Mouse (Mus musculus) midbrain, embryonic 11.5 days (tissue): ENCODE results near the gene Cbx5. TPM values are rescaled to one million over a fixed set of nuclear protein-coding genes. Genes with fewer than 3 reads are reported as not detected.
A peak's percentile ranks its signal among the peaks of the same experiment; 100 is the strongest.
"Not testable (repeated sequence)": the region's sequence is repeated elsewhere in the genome, so short reads cannot be mapped to it uniquely, and the experiment has no call there.

ENCODE experiments used
- ATAC-seq: fragments of 200-750 bp; cut with Nextera tagmentation; 2 replicates; pipeline ENCODE4 v1.8.0; 2017; ENCODE audit warnings: moderate TSS enrichment, moderate library complexity; ENCODE audit not compliant: low FRiP score
- DNase-seq: peaks from one replicate; pipeline ENCODE4 v3.0.0; 2015; ENCODE audit warnings: low spot score; ENCODE audit errors: missing footprints
- H3K27ac ChIP-seq: fragments of 300-500 bp; sonication (generic); 2 replicates; pipeline ENCODE4 v1.5.1; 2014; ENCODE audit warnings: low read depth, low read length
- H3K27me3 ChIP-seq: fragments of 300-500 bp; sonication (generic); 2 replicates; pipeline ENCODE4 v1.6.1; 2014; ENCODE audit warnings: mild to moderate bottlenecking, low read length, moderate library complexity, mixed read lengths; ENCODE audit not compliant: control insufficient read depth, insufficient read depth
- H3K36me3 ChIP-seq: fragments of 300-500 bp; sonication (generic); 2 replicates; pipeline ENCODE4 v1.6.1; 2014; ENCODE audit warnings: mild to moderate bottlenecking, low read length, moderate library complexity, mixed read lengths; ENCODE audit not compliant: control insufficient read depth, insufficient read depth
- H3K4me1 ChIP-seq: fragments of 300-500 bp; sonication (generic); 2 replicates; pipeline ENCODE4 v1.6.1; 2014; ENCODE audit warnings: low read length; ENCODE audit not compliant: control insufficient read depth, insufficient read depth
- H3K4me2 ChIP-seq: fragments of 300-500 bp; sonication (generic); 2 replicates; pipeline ENCODE4 v1.6.1; 2014; ENCODE audit warnings: mild to moderate bottlenecking, moderate library complexity
- H3K4me3 ChIP-seq: fragments of 300-500 bp; sonication (generic); 2 replicates; pipeline ENCODE4 v1.5.1; 2014; ENCODE audit warnings: low read depth, low read length
- H3K9ac ChIP-seq: fragments of 300-500 bp; sonication (generic); 2 replicates; pipeline ENCODE4 v1.6.1; 2014; ENCODE audit warnings: low read length
- H3K9me3 ChIP-seq: fragments of 300-500 bp; sonication (generic); 2 replicates; pipeline ENCODE4 v1.6.1; 2016; ENCODE audit warnings: low read length; ENCODE audit not compliant: control insufficient read depth
- WGBS: fragments of 180-500 bp; shearing (Covaris S2); extraction: QIAGEN DNeasy Blood & Tissue Kit; methylation state at CpG from one replicate; pipeline ENCODE4 v1.1.7; 2014; 5-methylcytosine and 5-hydroxymethylcytosine counted together
- polyA plus RNA-seq: library from polyadenylated mRNA; unstranded; fragments of >200 nt; fragmentation: Nextera tagmentation; extraction: Ambion mirVana; gene quantifications from 2 replicates; pipeline ENCODE4 v1.2.1, GENCODE M21; 2014

The Cbx5 gene
- polyA plus RNA-seq, 1 experiment from 2014 or later, result 206 TPM

- WGBS, result 83% methylated on average over 1 of the region's 1 CpGs
- H3K4me3 ChIP-seq, result no peak overlapping the region
Observed at GRCm38 (mm10) chr15:103253352-103253751, 13.7 kb upstream of the Cbx5 start.

GRCm38 (mm10) chr15:103252660-103253059, 13.0 kb upstream of the Cbx5 start:
- Histone ChIP-seq H3K27ac (no peak overlapping the region), H3K36me3 (peaks cover 4% of the 10 kb centered on the region; the same call in 1 of the 2 replicates), H3K27me3 (no peaks in the 10 kb centered on the region), H3K9me3 (no peaks in the 10 kb centered on the region), H3K4me3 (no peak overlapping the region), H3K4me2 (no peak overlapping the region), H3K9ac (no peak overlapping the region), H3K4me1 (peaks cover 12% of the 10 kb centered on the region; the same call in 1 of the 2 replicates)
- ATAC-seq, result no peak
- DNase-seq, result no peak
- WGBS, result 88% methylated on average over 3 of the region's 3 CpGs

More at GRCm38 (mm10) chr15:103253352-103253751, 13.7 kb upstream of the Cbx5 start:
- Histone ChIP-seq H3K4me1 (peaks cover 12% of the 10 kb centered on the region; the same call in 1 of the 2 replicates), H3K27me3 (no peaks in the 10 kb centered on the region), H3K27ac (no peak overlapping the region), H3K9ac (no peak overlapping the region), H3K4me2 (no peak overlapping the region), H3K9me3 (no peaks in the 10 kb centered on the region), H3K36me3 (no peaks in the 10 kb centered on the region)
- ATAC-seq (no peak), DNase-seq (no peak)

GRCm38 (mm10) chr15:103251595-103251994, 12.0 kb upstream of the Cbx5 start:
- Histone ChIP-seq H3K27me3 (no peaks in the 10 kb centered on the region), H3K36me3 (peaks cover 13% of the 10 kb centered on the region; the same call in 1 of the 2 replicates), H3K4me3 (no peak overlapping the region), H3K27ac (no peak overlapping the region), H3K4me2 (no peak overlapping the region), H3K9ac (no peak overlapping the region), H3K4me1 (peaks cover 12% of the 10 kb centered on the region; the same call in 1 of the 2 replicates), H3K9me3 (no peaks in the 10 kb centered on the region)
- 63% methylated on average over 1 of the region's 1 CpGs for WGBS
- DNase-seq (no peak), ATAC-seq (no peak)

- DNase-seq (peak; percentile 96), ATAC-seq (no peak)
- Histone ChIP-seq H3K27me3 (no peaks in the 10 kb centered on the region), H3K4me2 (no peak overlapping the region), H3K4me3 (no peak overlapping the region), H3K9ac (no peak overlapping the region), H3K27ac (no peak overlapping the region), H3K4me1 (peaks cover 9% of the 10 kb centered on the region; the same call in 1 of the 2 replicates), H3K9me3 (no peaks in the 10 kb centered on the region), H3K36me3 (peaks cover 21% of the 10 kb centered on the region; the same call in 1 of the 2 replicates)
- 37% methylated on average over 2 of the region's 2 CpGs for WGBS
Observed at GRCm38 (mm10) chr15:103250195-103250740, 10.7 kb upstream of the Cbx5 start.

- H3K27me3 ChIP-seq, H3K9ac ChIP-seq, H3K4me1 ChIP-seq, H3K4me2 ChIP-seq, H3K27ac ChIP-seq, ATAC-seq, H3K4me3 ChIP-seq, H3K9me3 ChIP-seq, DNase-seq: not testable (repeated sequence)
- peaks cover 23% of the 10 kb centered on the region; the same call in 1 of the 2 replicates for H3K36me3 ChIP-seq
- 91% methylated on average over 6 of the region's 6 CpGs for WGBS
Observed at GRCm38 (mm10) chr15:103249511-103249910, 9.9 kb upstream of the Cbx5 start.

GRCm38 (mm10) chr15:103248401-103249313, 9.0 kb upstream of the Cbx5 start:
- Histone ChIP-seq H3K4me3 (no peak overlapping the region), H3K4me2 (no peak overlapping the region), H3K9me3 (no peaks in the 10 kb centered on the region), H3K27ac (no peak overlapping the region), H3K36me3 (peaks cover 25% of the 10 kb centered on the region), H3K27me3 (no peaks in the 10 kb centered on the region), H3K4me1 (peaks cover 5% of the 10 kb centered on the region; the same call in 1 of the 2 replicates), H3K9ac (no peak overlapping the region)
- ATAC-seq (0 out of 2 replicates have a peak, but pooled peaks have one; percentile 22), DNase-seq (peak; percentile 91)
- WGBS, result 87% methylated on average over 28 of the region's 28 CpGs

GRCm38 (mm10) chr15:103247782-103248400, 8.3 kb upstream of the Cbx5 start:
- no peaks in the 10 kb centered on the region for H3K9me3 ChIP-seq
- ATAC-seq (no peak), DNase-seq (no peak)
- H3K27me3 ChIP-seq, result no peaks in the 10 kb centered on the region
- peaks cover 11% of the 10 kb centered on the region for H3K4me1 ChIP-seq
- no peak overlapping the region for H3K4me3 ChIP-seq
- no peak overlapping the region for H3K4me2 ChIP-seq
- H3K27ac ChIP-seq, result no peak overlapping the region
- no peak overlapping the region for H3K9ac ChIP-seq
- H3K36me3 ChIP-seq, result peaks cover 29% of the 10 kb centered on the region

GRCm38 (mm10) chr15:103247078-103247781, 7.6 kb upstream of the Cbx5 start:
- Histone ChIP-seq H3K27me3 (no peaks in the 10 kb centered on the region), H3K4me2 (no peak overlapping the region), H3K36me3 (peaks cover 35% of the 10 kb centered on the region), H3K27ac (no peak overlapping the region), H3K9ac (no peak overlapping the region), H3K4me1 (peaks cover 18% of the 10 kb centered on the region), H3K4me3 (no peak overlapping the region), H3K9me3 (no peaks in the 10 kb centered on the region)
- WGBS, result 89% methylated on average over 9 of the region's 9 CpGs
- no peak for DNase-seq
- no peak for ATAC-seq
